Mouse (Mus musculus): ENCODE measurements around the gene Ttc33. TPM values are rescaled to one million over a fixed set of nuclear protein-coding genes. Genes with fewer than 3 reads are reported as not detected.

Ttc33 gene
- polyA plus RNA-seq, 2 experiments = 6.6 to 13.9 TPM

GRCm38 (mm10) chr15:5239361-5239760, 54.0 kb downstream of the Ttc33 start:
- H3K27me3 ChIP-seq (ENCODE audit: control insufficient read depth, insufficient read depth, low read length) = peaks cover 6% of the 10 kb centered on the region
- H3K4me2 ChIP-seq (ENCODE audit: low read depth) = peak overlapping the region; percentile 100
- no peaks in the 10 kb centered on the region for H3K36me3 ChIP-seq (replicated peaks; ENCODE audit: control insufficient read depth, insufficient read depth, low read depth)
- peak overlapping the region; percentile 2 to 17; a peak in 1 of 4 replicates for H3K4me3 ChIP-seq (ENCODE audit: insufficient read depth in 1 of 2, low read depth in 2 of 2, low read length in 2 of 2)
- TF ChIP-seq EP300 (IDR thresholded peaks at IDR 0.05; ENCODE audit: low read depth) (no peak), CTCF (IDR thresholded peaks at IDR 0.05; ENCODE audit: low read depth) (no peak)
- H3K4me1 ChIP-seq (replicated peaks; ENCODE audit: control insufficient read depth in 2 of 2, insufficient read depth in 2 of 2, low read length in 1 of 2) = peaks cover 12 to 36% of the 10 kb centered on the region in 2 experiments
- 11% methylated on average over 4 of the region's 4 CpGs for WGBS (ENCODE audit: insufficient replicate concordance)
- H3K9me3 ChIP-seq (ENCODE audit: control insufficient read depth, low read length) = no peaks in the 10 kb centered on the region
- H3K9ac ChIP-seq (replicated peaks) = 0 out of 2 replicates have a peak overlapping the region, but pooled peaks have one; percentile 32
- ATAC-seq (ENCODE audit: insufficient read depth) (no peak), DNase-seq (ENCODE audit: low read depth in 3 of 3, low spot score in 3 of 3) (no peak)
- peak overlapping the region; percentile 44 for H3K27ac ChIP-seq

- Histone ChIP-seq H3K27ac (peak overlapping the region; percentile 44), H3K9me3 (ENCODE audit: control insufficient read depth, low read length) (no peaks in the 10 kb centered on the region), H3K4me2 (ENCODE audit: low read depth) (peak overlapping the region; percentile 100), H3K9ac (replicated peaks) (0 out of 2 replicates have a peak overlapping the region, but pooled peaks have one; percentile 32), H3K36me3 (replicated peaks; ENCODE audit: control insufficient read depth, insufficient read depth, low read depth) (no peaks in the 10 kb centered on the region), H3K4me3 (ENCODE audit: insufficient read depth in 1 of 2, low read depth in 2 of 2, low read length in 2 of 2) (peak overlapping the region in 1 of 2 experiments; percentile 17; a peak in 3 of 4 replicates), H3K27me3 (ENCODE audit: control insufficient read depth, insufficient read depth, low read length) (peaks cover 6% of the 10 kb centered on the region), H3K4me1 (replicated peaks; ENCODE audit: control insufficient read depth in 2 of 2, insufficient read depth in 2 of 2, low read length in 1 of 2) (peaks cover 16 to 39% of the 10 kb centered on the region in 2 experiments)
- TF ChIP-seq EP300 (IDR thresholded peaks at IDR 0.05; ENCODE audit: low read depth) = peak; percentile 55
- TF ChIP-seq CTCF (IDR thresholded peaks at IDR 0.05; ENCODE audit: low read depth) = no peak
- WGBS (ENCODE audit: insufficient replicate concordance) = 9% methylated on average over 6 of the region's 6 CpGs
- DNase-seq (ENCODE audit: low read depth in 3 of 3, low spot score in 3 of 3) = peak in 2 of 3 experiments; percentile 35 to 51
- 0 out of 2 replicates have a peak, but pooled peaks have one; percentile 0 for ATAC-seq (ENCODE audit: insufficient read depth)
These were observed 54.6 kb downstream of the Ttc33 start for GRCm38 (mm10) chr15:5239901-5240300.

- Histone ChIP-seq H3K4me1 (replicated peaks; ENCODE audit: control insufficient read depth in 2 of 2, insufficient read depth in 2 of 2, low read length in 1 of 2) (peaks cover 16 to 37% of the 10 kb centered on the region in 2 experiments), H3K4me3 (ENCODE audit: insufficient read depth in 1 of 2, low read depth in 2 of 2, low read length in 2 of 2) (peak overlapping the region in 1 of 2 experiments; percentile 6; a peak in 1 of 4 replicates), H3K27me3 (ENCODE audit: control insufficient read depth, insufficient read depth, low read length) (peaks cover 6% of the 10 kb centered on the region), H3K36me3 (replicated peaks; ENCODE audit: control insufficient read depth, insufficient read depth, low read depth) (no peaks in the 10 kb centered on the region), H3K9me3 (ENCODE audit: control insufficient read depth, low read length) (no peaks in the 10 kb centered on the region), H3K27ac (peak overlapping the region; percentile 10), H3K4me2 (ENCODE audit: low read depth) (peak overlapping the region; percentile 100), H3K9ac (replicated peaks) (0 out of 2 replicates have a peak overlapping the region, but pooled peaks have one; percentile 11)
- ATAC-seq (ENCODE audit: insufficient read depth) = no peak
- 42% methylated on average over 6 of the region's 6 CpGs for WGBS (ENCODE audit: insufficient replicate concordance)
- DNase-seq (ENCODE audit: low read depth in 3 of 3, low spot score in 3 of 3) = no peak
- no peak for TF ChIP-seq CTCF (IDR thresholded peaks at IDR 0.05; ENCODE audit: low read depth)
- TF ChIP-seq EP300 (IDR thresholded peaks at IDR 0.05; ENCODE audit: low read depth) = no peak
These were observed 55.0 kb downstream of the Ttc33 start for GRCm38 (mm10) chr15:5240360-5240759.

GRCm38 (mm10) chr15:5241304-5242201, 56.2 kb downstream of the Ttc33 start:
- peaks cover 16 to 33% of the 10 kb centered on the region in 2 experiments for H3K4me1 ChIP-seq (replicated peaks; ENCODE audit: control insufficient read depth in 2 of 2, insufficient read depth in 2 of 2, low read length in 1 of 2)
- peak overlapping the region; percentile 100 for H3K4me2 ChIP-seq (ENCODE audit: low read depth)
- peaks cover 6% of the 10 kb centered on the region for H3K27me3 ChIP-seq (ENCODE audit: control insufficient read depth, insufficient read depth, low read length)
- H3K27ac ChIP-seq = no peak overlapping the region
- peak overlapping the region; percentile 70 to 80 for H3K4me3 ChIP-seq (ENCODE audit: insufficient read depth in 1 of 2, low read depth in 2 of 2, low read length in 2 of 2)
- no peaks in the 10 kb centered on the region for H3K36me3 ChIP-seq (replicated peaks; ENCODE audit: control insufficient read depth, insufficient read depth, low read depth)
- 15% methylated on average over 12 of the region's 12 CpGs for WGBS (ENCODE audit: insufficient replicate concordance)
- peak overlapping the region; percentile 53 for H3K9ac ChIP-seq (replicated peaks)
- TF ChIP-seq EP300 (IDR thresholded peaks at IDR 0.05; ENCODE audit: low read depth) = no peak
- TF ChIP-seq CTCF (IDR thresholded peaks at IDR 0.05; ENCODE audit: low read depth) = peak; percentile 39
- DNase-seq (ENCODE audit: low read depth in 3 of 3, low spot score in 3 of 3) (peak; percentile 44 to 52 (median 49)), ATAC-seq (ENCODE audit: insufficient read depth) (peak; percentile 30; the same call in 1 of the 2 replicates)
- H3K9me3 ChIP-seq (ENCODE audit: control insufficient read depth, low read length) = no peaks in the 10 kb centered on the region

All from liver, embryonic 14.5 days (tissue).